Mouse (Mus musculus) midbrain, postnatal 0 days (tissue): Measurements from ENCODE around the gene Rln3. TPM values are rescaled to one million over a fixed set of nuclear protein-coding genes. Genes with fewer than 3 reads are reported as not detected.

ENCODE experiments used
- ATAC-seq: fragments of 200-750 bp; cut with Nextera tagmentation; 2 replicates; pipeline ENCODE4 v1.8.0; 2017; ENCODE audit warnings: moderate number of reproducible peaks, mild to moderate bottlenecking, moderate TSS enrichment, moderate library complexity; ENCODE audit not compliant: low FRiP score
- DNase-seq: peaks from one replicate; pipeline ENCODE4 v3.0.0-alpha.2; 2015; ENCODE audit warnings: low spot score
- H3K27ac ChIP-seq: fragments of 300-500 bp; sonication (generic); 2 replicates; pipeline ENCODE4 v1.5.1; 2014; ENCODE audit warnings: low read depth, mild to moderate bottlenecking, low read length, mixed read lengths
- H3K27me3 ChIP-seq: fragments of 300-500 bp; sonication (generic); 2 replicates; pipeline ENCODE4 v1.6.1; 2014; ENCODE audit warnings: low read length, control low read depth, mixed read lengths; ENCODE audit not compliant: insufficient read depth
- H3K36me3 ChIP-seq: fragments of 300-500 bp; sonication (generic); 2 replicates; pipeline ENCODE4 v1.6.1; 2014; ENCODE audit warnings: low read length, control low read depth, mixed read lengths; ENCODE audit not compliant: insufficient read depth
- H3K4me1 ChIP-seq: fragments of 300-500 bp; sonication (generic); 2 replicates; pipeline ENCODE4 v1.6.1; 2014; ENCODE audit warnings: mild to moderate bottlenecking, control low read depth, antibody characterized with exemption, low read length, mixed read lengths; ENCODE audit not compliant: insufficient read depth
- H3K4me2 ChIP-seq: fragments of 300-500 bp; sonication (generic); 2 replicates; pipeline ENCODE4 v1.6.1; 2014; ENCODE audit warnings: low read depth, mild to moderate bottlenecking, low read length, mixed read lengths; ENCODE audit not compliant: poor library complexity, severe bottlenecking
- H3K4me3 ChIP-seq: fragments of 300-500 bp; sonication (generic); 2 replicates; pipeline ENCODE4 v1.5.1; 2014; ENCODE audit warnings: low read depth, mild to moderate bottlenecking, low read length, moderate library complexity
- H3K9ac ChIP-seq: fragments of 300-500 bp; sonication (generic); replicated peaks from 2 replicates; pipeline ENCODE4 v1.6.1; 2014; ENCODE audit warnings: mild to moderate bottlenecking, low read length, moderate library complexity, mixed read lengths; ENCODE audit not compliant: poor library complexity, severe bottlenecking
- H3K9me3 ChIP-seq: fragments of 300-500 bp; sonication (generic); 2 replicates; pipeline ENCODE4 v1.6.1; 2016; ENCODE audit warnings: low read length, control low read depth
- CTCF ChIP-seq: IDR thresholded peaks from 2 replicates; pipeline ENCODE4 v1.5.1; 2016; ENCODE audit warnings: antibody characterized with exemption, mild to moderate bottlenecking
- WGBS: fragments of 180-500 bp; shearing (Covaris S2); extraction: QIAGEN DNeasy Blood & Tissue Kit; methylation state at CpG from one replicate; pipeline ENCODE4 v1.1.7; 2014; 5-methylcytosine and 5-hydroxymethylcytosine counted together
- polyA plus RNA-seq: library from polyadenylated mRNA; unstranded; fragments of >200 nt; fragmentation: Nextera tagmentation; extraction: Ambion mirVana; gene quantifications from 2 replicates; pipeline ENCODE4 v1.2.1, GENCODE M21; 2015
- total RNA-seq: library from RNA; depleted of rRNA; stranded (reverse); fragments of >200 nt; gene quantifications from 2 replicates; pipeline ENCODE4 v1.2.3, GENCODE M21; 2014

Gene Rln3
- total and polyA plus RNA-seq, 2 experiments from 2014 or later: 1.3 to 2.7 TPM

- no peaks in the 10 kb centered on the region for H3K27me3 ChIP-seq
- no peak for TF ChIP-seq CTCF
- H3K4me1 ChIP-seq: peaks cover 5% of the 10 kb centered on the region; the same call in 1 of the 2 replicates
- DNase-seq: no peak
- no peaks in the 10 kb centered on the region for H3K9me3 ChIP-seq
- no peak overlapping the region; the same call in 1 of the 2 replicates for H3K27ac ChIP-seq
- WGBS: 72% methylated on average over 16 of the region's 16 CpGs
- peak overlapping the region; percentile 92 for H3K4me2 ChIP-seq
- no peaks in the 10 kb centered on the region for H3K36me3 ChIP-seq
- no peak overlapping the region; the same call in 1 of the 2 replicates for H3K9ac ChIP-seq
- H3K4me3 ChIP-seq: peak overlapping the region; percentile 73
- ATAC-seq: no peak
These were observed 45.6 kb downstream of the Rln3 start for GRCm38 (mm10) chr8:83999057-83999705.

- H3K27ac ChIP-seq: peak overlapping the region; percentile 87
- peak overlapping the region; percentile 92 for H3K4me2 ChIP-seq
- no peaks in the 10 kb centered on the region for H3K36me3 ChIP-seq
- peak; percentile 72 for TF ChIP-seq CTCF
- H3K27me3 ChIP-seq: no peaks in the 10 kb centered on the region
- H3K4me3 ChIP-seq: peak overlapping the region; percentile 73
- peaks cover 5% of the 10 kb centered on the region; the same call in 1 of the 2 replicates for H3K4me1 ChIP-seq
- no peaks in the 10 kb centered on the region for H3K9me3 ChIP-seq
- WGBS: 1% methylated on average over 64 of the region's 92 CpGs
- DNase-seq (peak; percentile 69), ATAC-seq (0 out of 2 replicates have a peak, but pooled peaks have one; percentile 5)
- H3K9ac ChIP-seq: peak overlapping the region; percentile 79
These were observed 46.4 kb downstream of the Rln3 start for GRCm38 (mm10) chr8:83998231-83999056.

- no peak for TF ChIP-seq CTCF
- Histone ChIP-seq H3K9ac (peak within 1 kb of the TSS; percentile 79), H3K4me3 (peak within 1 kb of the TSS; percentile 73), H3K27me3 (no peaks in the 10 kb centered on the region), H3K27ac (peak within 1 kb of the TSS; percentile 87), H3K4me2 (peak within 1 kb of the TSS; percentile 92), H3K36me3 (0 out of 2 replicates have a peak, but pooled peaks cover 2% of the 10 kb centered on the region), H3K9me3 (no peaks in the 10 kb centered on the region), H3K4me1 (peaks cover 5% of the 10 kb centered on the region; the same call in 1 of the 2 replicates)
- DNase-seq: peak; percentile 66
- under 1% methylated on average over 47 of the region's 112 CpGs for WGBS
- peak; percentile 21; the same call in 1 of the 2 replicates for ATAC-seq
These were observed 47.2 kb downstream of the Rln3 start, which contains the start of gene Samd1 for GRCm38 (mm10) chr8:83997511-83998141. TSS of gene Samd1 (plus strand) at chr8:83997672.

- no peak for TF ChIP-seq CTCF
- ATAC-seq (peak; percentile 71), DNase-seq (peak; percentile 86)
- no peaks in the 10 kb centered on the region for H3K9me3 ChIP-seq
- H3K27me3 ChIP-seq: no peaks in the 10 kb centered on the region
- peak overlapping the region; percentile 92 for H3K4me2 ChIP-seq
- H3K9ac ChIP-seq: peak overlapping the region; percentile 79
- under 1% methylated on average over 32 of the region's 103 CpGs for WGBS
- H3K4me3 ChIP-seq: peak overlapping the region; percentile 73
- H3K4me1 ChIP-seq: peaks cover 5% of the 10 kb centered on the region; the same call in 1 of the 2 replicates
- H3K27ac ChIP-seq: peak overlapping the region; percentile 87
- peaks cover 8% of the 10 kb centered on the region for H3K36me3 ChIP-seq
These were observed 48.0 kb downstream of the Rln3 start for GRCm38 (mm10) chr8:83996567-83997505.

- H3K27ac ChIP-seq: no peak overlapping the region
- H3K4me1 ChIP-seq: peaks cover 5% of the 10 kb centered on the region; the same call in 1 of the 2 replicates
- 13% methylated on average over 12 of the region's 12 CpGs for WGBS
- H3K4me2 ChIP-seq: peak overlapping the region; percentile 92; the same call in 1 of the 2 replicates
- no peak overlapping the region for H3K9ac ChIP-seq
- ATAC-seq: no peak
- DNase-seq: no peak
- H3K27me3 ChIP-seq: no peaks in the 10 kb centered on the region
- TF ChIP-seq CTCF: no peak
- H3K36me3 ChIP-seq: peaks cover 16% of the 10 kb centered on the region
- H3K9me3 ChIP-seq: no peaks in the 10 kb centered on the region
- H3K4me3 ChIP-seq: peak overlapping the region; percentile 73
These were observed 48.8 kb downstream of the Rln3 start for GRCm38 (mm10) chr8:83995973-83996372.
